Mouse (Mus musculus): ENCODE measurements at regions not wholly inside any gene's neighbourhood (a gene's known extent, or its start where the extent isn't known, plus 50 kb on each side); places are given as distances from the start of the nearest gene placed in this dataset.

DNA sequence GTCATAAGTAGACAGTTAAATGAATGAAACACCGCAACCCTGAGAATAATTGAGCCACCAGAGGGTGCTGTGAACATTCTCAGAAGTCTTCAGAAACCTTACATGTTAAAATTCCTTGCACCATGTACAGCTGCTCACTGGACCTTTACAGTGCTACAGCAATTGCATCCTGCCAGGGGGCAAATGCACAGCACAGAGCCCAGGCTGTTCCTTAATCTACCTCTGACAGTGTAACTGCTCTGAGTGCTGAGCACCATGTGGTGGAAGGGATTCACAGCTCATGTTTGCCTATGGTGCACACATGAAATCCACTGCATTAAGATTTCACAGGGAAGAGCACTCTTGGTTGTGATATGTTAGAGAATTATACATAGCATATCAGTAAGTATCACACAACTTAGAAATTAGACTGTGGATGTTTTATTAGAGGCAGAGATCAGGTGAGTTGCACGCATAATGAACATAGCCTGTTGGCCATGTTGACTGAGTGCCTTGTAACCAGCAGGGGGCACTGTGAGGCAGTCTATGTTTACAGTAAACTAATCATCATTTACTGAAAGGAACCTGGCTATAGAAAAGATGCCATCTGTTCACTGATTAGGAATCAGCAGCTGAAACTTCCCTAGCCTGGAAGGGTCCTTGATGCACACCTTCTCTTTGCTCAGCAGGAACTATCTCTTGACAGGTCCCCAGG is 167.4 kb downstream of the Olfr164 start:
- no peak overlapping the region for H3K27ac ChIP-seq
- no peak overlapping the region for H3K4me3 ChIP-seq
- no peak for DNase-seq
- intact Hi-C loops (cut with DNase I) = no loop called here
- TF ChIP-seq CTCF (IDR thresholded peaks at IDR 0.05) = peak; percentile 12; the same call in 1 of the 2 replicates
